Mouse (Mus musculus): ENCODE data around the gene Plk5. TPM values are rescaled to one million over a fixed set of nuclear protein-coding genes. Genes with fewer than 3 reads are reported as not detected.

Plk5 gene
- polyA plus RNA-seq, 1 experiment from 2014 or later, result 0.07 TPM

DNA sequence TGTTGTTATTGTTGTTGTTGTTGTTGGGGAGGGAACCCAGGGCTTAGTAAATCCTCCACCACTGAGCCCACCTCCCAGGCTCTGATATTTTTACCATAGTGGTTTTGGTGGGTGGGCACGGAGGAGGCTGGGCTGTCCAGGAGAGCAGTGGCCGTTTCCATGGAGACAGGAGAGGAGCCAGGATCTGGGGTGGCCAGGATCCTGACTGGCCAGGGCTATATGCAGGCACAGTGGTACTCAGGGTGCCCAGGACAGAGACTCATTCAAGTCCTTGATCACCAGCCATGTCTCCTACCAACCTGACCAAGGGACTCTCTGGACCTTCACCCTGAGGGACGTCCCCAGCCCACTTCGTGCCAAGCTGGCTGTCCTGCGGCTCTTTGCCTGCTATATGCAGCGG is 7.5 kb downstream of the Plk5 start:
- H3K27ac ChIP-seq (ENCODE audit: low read length), result no peak overlapping the region
- H3K4me1 ChIP-seq (ENCODE audit: control insufficient read depth, insufficient read depth, low read length), result no peaks in the 10 kb centered on the region
- ATAC-seq (replicated peaks; ENCODE audit: extremely low read depth, insufficient read depth, low FRiP score), result no peak
- no peak overlapping the region for H3K4me3 ChIP-seq (ENCODE audit: low read length)
- no peak overlapping the region for H3K9ac ChIP-seq (ENCODE audit: low read length)
- H3K27me3 ChIP-seq (ENCODE audit: control insufficient read depth, insufficient read depth, low read length), result peaks cover 50% of the 10 kb centered on the region
- H3K9me3 ChIP-seq (replicated peaks; ENCODE audit: control insufficient read depth, low read length), result peaks cover 2% of the 10 kb centered on the region; the same call in 1 of the 2 replicates
- H3K36me3 ChIP-seq (ENCODE audit: control insufficient read depth, insufficient read depth), result no peaks in the 10 kb centered on the region
- 37% methylated on average over 6 of the region's 6 CpGs for WGBS
- H3K4me2 ChIP-seq (ENCODE audit: low read depth, low read length), result no peak overlapping the region

DNA sequence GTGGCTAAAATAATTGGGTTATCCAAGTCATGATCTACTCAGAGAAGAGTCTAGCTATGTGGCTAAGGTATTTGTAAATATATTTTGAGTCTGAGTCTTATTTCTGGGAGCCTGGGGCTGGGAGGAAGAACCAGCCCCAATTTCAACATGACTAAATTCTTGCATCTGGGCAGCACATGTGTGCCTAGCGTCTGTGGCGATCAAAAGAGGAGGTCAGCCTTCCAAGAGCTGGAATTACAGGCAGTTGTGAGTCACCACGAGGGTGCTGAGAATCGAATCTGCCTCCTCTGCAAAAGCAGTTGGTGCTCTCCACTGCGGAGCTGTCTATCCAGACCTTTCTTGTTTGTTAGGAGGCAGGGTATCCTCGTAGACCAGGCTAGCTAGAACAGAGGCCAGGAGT is 9.5 kb downstream of the Plk5 start:
- peaks cover 32% of the 10 kb centered on the region for H3K27me3 ChIP-seq (ENCODE audit: control insufficient read depth, insufficient read depth, low read length)
- H3K4me2 ChIP-seq (ENCODE audit: low read depth, low read length), result no peak overlapping the region
- no peak for ATAC-seq (replicated peaks; ENCODE audit: extremely low read depth, insufficient read depth, low FRiP score)
- 64% methylated on average over 6 of the region's 6 CpGs for WGBS
- H3K36me3 ChIP-seq (ENCODE audit: control insufficient read depth, insufficient read depth), result no peaks in the 10 kb centered on the region
- H3K4me3 ChIP-seq (ENCODE audit: low read length), result no peak overlapping the region
- H3K9me3 ChIP-seq (replicated peaks; ENCODE audit: control insufficient read depth, low read length), result peaks cover 2% of the 10 kb centered on the region; the same call in 1 of the 2 replicates
- H3K4me1 ChIP-seq (ENCODE audit: control insufficient read depth, insufficient read depth, low read length), result no peaks in the 10 kb centered on the region
- H3K9ac ChIP-seq (ENCODE audit: low read length), result no peak overlapping the region
- H3K27ac ChIP-seq (ENCODE audit: low read length), result no peak overlapping the region

DNA sequence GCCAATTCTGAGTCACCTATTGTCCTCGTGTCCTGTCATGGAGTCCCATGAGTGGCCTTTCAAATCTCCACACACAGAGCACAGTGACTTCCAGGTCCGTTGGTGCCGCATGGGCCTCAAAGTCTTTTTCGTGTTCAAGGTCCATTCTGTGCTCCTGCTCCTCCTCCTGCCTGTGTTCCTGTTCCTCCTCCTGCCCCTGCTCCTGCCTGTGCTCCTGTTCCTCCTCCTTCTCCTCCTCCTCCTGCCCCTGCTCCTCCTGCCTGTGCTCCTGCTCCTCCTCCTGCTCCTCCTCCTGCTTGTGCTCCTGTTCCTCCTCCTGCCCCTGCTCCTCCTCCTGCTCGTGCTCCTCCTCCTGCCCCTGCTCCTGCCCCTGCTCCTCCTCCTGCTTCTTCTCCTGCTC is 11.7 kb downstream of the Plk5 start:
- H3K36me3 ChIP-seq (ENCODE audit: control insufficient read depth, insufficient read depth), result no peaks in the 10 kb centered on the region
- peaks cover 26% of the 10 kb centered on the region for H3K27me3 ChIP-seq (ENCODE audit: control insufficient read depth, insufficient read depth, low read length)
- no peak overlapping the region for H3K27ac ChIP-seq (ENCODE audit: low read length)
- 53% methylated on average over 5 of the region's 5 CpGs for WGBS
- no peaks in the 10 kb centered on the region for H3K4me1 ChIP-seq (ENCODE audit: control insufficient read depth, insufficient read depth, low read length)
- no peak overlapping the region for H3K4me3 ChIP-seq (ENCODE audit: low read length)
- no peak for ATAC-seq (replicated peaks; ENCODE audit: extremely low read depth, insufficient read depth, low FRiP score)
- peaks cover 2% of the 10 kb centered on the region; the same call in 1 of the 2 replicates for H3K9me3 ChIP-seq (replicated peaks; ENCODE audit: control insufficient read depth, low read length)
- H3K4me2 ChIP-seq (ENCODE audit: low read depth, low read length), result no peak overlapping the region
- no peak overlapping the region for H3K9ac ChIP-seq (ENCODE audit: low read length)

DNA sequence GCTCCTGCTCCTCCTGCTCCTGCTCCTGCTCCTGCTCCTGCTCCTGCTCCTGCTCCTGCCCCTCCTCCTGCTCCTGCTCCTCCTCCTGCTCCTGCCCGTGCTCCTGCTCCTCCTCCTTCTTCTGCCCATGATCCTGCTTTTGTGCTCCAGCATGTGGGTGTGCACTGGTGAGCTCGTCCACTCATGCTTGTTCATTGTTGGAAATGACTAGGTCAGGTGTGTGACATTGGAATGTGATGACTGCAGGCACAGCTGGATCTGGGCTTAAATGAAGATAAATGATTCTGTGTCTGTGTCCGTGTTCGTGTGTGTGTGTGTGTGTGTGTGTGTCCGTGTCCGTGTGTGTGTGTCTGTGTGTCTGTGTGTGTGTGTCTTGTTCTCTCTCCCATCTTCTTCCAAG is 12.1 kb downstream of the Plk5 start:
- Histone ChIP-seq H3K27ac (ENCODE audit: low read length) (no peak overlapping the region), H3K9me3 (replicated peaks; ENCODE audit: control insufficient read depth, low read length) (peaks cover 2% of the 10 kb centered on the region; the same call in 1 of the 2 replicates), H3K4me1 (ENCODE audit: control insufficient read depth, insufficient read depth, low read length) (no peaks in the 10 kb centered on the region), H3K36me3 (ENCODE audit: control insufficient read depth, insufficient read depth) (no peaks in the 10 kb centered on the region), H3K4me2 (ENCODE audit: low read depth, low read length) (no peak overlapping the region), H3K27me3 (ENCODE audit: control insufficient read depth, insufficient read depth, low read length) (peaks cover 25% of the 10 kb centered on the region), H3K4me3 (ENCODE audit: low read length) (no peak overlapping the region), H3K9ac (ENCODE audit: low read length) (no peak overlapping the region)
- no peak for ATAC-seq (replicated peaks; ENCODE audit: extremely low read depth, insufficient read depth, low FRiP score)
- WGBS, result 78% methylated on average over 6 of the region's 6 CpGs

DNA sequence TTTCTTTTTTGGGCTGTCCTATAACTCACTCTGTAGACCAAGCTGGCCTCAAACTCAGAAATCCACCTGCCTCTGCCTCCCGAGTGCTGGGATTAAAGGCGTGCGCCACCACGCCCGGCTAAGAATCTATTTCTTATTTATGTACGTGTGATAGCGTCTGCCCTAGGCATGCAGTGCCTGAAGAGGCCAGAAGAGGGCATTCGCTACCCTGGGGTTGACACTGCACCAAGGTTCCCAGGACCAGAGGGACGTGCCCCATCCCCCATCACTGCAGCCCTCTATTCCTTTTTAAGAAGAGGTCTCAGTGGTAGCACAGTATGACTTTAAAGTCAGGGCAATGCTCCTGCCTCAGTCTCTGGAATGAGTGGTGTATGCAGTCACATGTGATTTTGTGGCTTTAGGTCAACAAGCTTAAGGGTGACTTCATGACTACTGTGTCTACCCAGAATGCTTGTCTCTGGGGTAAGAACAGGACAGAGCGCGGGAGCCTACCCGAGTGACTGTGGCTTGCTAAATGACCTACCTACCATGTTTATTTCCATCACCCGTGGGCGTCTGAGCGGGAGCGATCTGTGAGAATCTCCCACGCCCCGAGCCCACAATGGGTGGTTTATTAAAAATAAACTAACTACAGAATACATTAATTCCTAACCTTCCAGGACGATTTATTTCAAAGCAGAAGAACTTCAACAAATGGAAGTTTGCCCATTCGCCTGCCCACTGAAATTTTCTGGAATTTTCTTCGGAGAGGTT is 13.9 kb downstream of the Plk5 start:
- Histone ChIP-seq H3K27ac (ENCODE audit: low read length) (no peak overlapping the region), H3K9me3 (replicated peaks; ENCODE audit: control insufficient read depth, low read length) (peaks cover 5% of the 10 kb centered on the region)
- 76% methylated on average over 21 of the region's 21 CpGs for WGBS

DNA sequence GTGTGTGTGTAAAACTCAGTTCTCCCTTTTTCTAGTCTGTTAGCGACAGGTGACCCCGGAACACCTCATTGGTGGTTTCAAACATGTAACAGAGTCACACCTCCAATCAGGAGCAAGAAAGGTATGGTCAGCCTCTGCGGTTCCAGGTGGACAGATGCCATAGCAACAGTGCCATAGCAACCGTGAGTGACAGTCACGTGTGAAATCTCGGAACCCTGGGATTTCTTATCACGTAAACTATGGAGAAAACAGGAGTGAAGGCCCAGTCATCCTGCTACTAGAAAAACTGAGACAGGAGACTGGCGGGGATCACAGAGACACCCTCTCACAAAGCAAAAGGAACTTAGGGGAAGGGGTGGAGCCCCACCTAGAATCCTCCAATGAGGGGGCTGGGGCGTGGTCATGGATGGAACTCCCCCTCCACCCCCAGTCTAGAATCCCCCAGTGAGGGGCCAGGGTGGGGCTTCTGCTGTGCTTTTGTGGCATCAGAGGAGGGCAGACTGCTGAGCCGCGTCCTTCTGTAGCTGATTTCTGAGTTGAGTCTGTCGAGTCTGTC is 15.2 kb downstream of the Plk5 start:
- Histone ChIP-seq H3K9ac (ENCODE audit: low read length) (no peak overlapping the region), H3K4me3 (ENCODE audit: low read length) (peak overlapping the region; percentile 30), H3K36me3 (ENCODE audit: control insufficient read depth, insufficient read depth) (no peaks in the 10 kb centered on the region), H3K4me2 (ENCODE audit: low read depth, low read length) (peak overlapping the region; percentile 30; the same call in 1 of the 2 replicates), H3K9me3 (replicated peaks; ENCODE audit: control insufficient read depth, low read length) (peaks cover 5% of the 10 kb centered on the region), H3K27me3 (ENCODE audit: control insufficient read depth, insufficient read depth, low read length) (0 out of 2 replicates have a peak, but pooled peaks cover 7% of the 10 kb centered on the region), H3K4me1 (ENCODE audit: control insufficient read depth, insufficient read depth, low read length) (no peaks in the 10 kb centered on the region), H3K27ac (ENCODE audit: low read length) (no peak overlapping the region)
- peak; percentile 67 for ATAC-seq (replicated peaks; ENCODE audit: extremely low read depth, insufficient read depth, low FRiP score)
- 7% methylated on average over 12 of the region's 12 CpGs for WGBS

More for the DNA sequence above, 13.9 kb downstream of the Plk5 start:
- no peak overlapping the region for H3K9ac ChIP-seq (ENCODE audit: low read length)
- H3K4me3 ChIP-seq (ENCODE audit: low read length), result no peak overlapping the region
- H3K27me3 ChIP-seq (ENCODE audit: control insufficient read depth, insufficient read depth, low read length), result peaks cover 12% of the 10 kb centered on the region; the same call in 1 of the 2 replicates
- H3K4me1 ChIP-seq (ENCODE audit: control insufficient read depth, insufficient read depth, low read length), result no peaks in the 10 kb centered on the region
- H3K4me2 ChIP-seq (ENCODE audit: low read depth, low read length), result no peak overlapping the region
- no peaks in the 10 kb centered on the region for H3K36me3 ChIP-seq (ENCODE audit: control insufficient read depth, insufficient read depth)
- ATAC-seq (replicated peaks; ENCODE audit: extremely low read depth, insufficient read depth, low FRiP score), result no peak

DNA sequence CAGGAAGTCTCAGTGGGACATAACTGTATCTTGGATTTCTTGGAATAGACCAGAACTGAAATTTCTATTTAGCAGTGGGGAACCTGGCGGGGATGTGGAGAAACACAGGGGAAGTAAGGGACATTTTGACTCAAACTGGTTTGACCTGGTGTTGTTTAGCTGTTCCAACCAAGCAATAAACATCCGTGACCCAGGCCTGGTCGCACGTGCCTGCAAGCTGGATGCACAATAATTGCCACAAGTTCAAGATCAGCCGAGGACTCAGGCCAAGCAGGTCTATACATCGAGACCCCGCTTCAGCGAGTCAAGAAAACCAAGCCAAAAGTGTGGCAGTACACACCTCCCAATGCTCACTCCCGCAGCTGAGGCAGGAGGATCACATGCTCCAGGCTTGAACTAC is 15.7 kb downstream of the Plk5 start:
- H3K4me3 ChIP-seq (ENCODE audit: low read length), result no peak overlapping the region
- no peak overlapping the region for H3K4me2 ChIP-seq (ENCODE audit: low read depth, low read length)
- ATAC-seq (replicated peaks; ENCODE audit: extremely low read depth, insufficient read depth, low FRiP score), result no peak; the same call in 1 of the 2 replicates
- no peak overlapping the region for H3K9ac ChIP-seq (ENCODE audit: low read length)
- H3K27ac ChIP-seq (ENCODE audit: low read length), result no peak overlapping the region
- 0 out of 2 replicates have a peak, but pooled peaks cover 5% of the 10 kb centered on the region for H3K27me3 ChIP-seq (ENCODE audit: control insufficient read depth, insufficient read depth, low read length)
- no peaks in the 10 kb centered on the region for H3K36me3 ChIP-seq (ENCODE audit: control insufficient read depth, insufficient read depth)
- no peaks in the 10 kb centered on the region for H3K4me1 ChIP-seq (ENCODE audit: control insufficient read depth, insufficient read depth, low read length)
- peaks cover 5% of the 10 kb centered on the region for H3K9me3 ChIP-seq (replicated peaks; ENCODE audit: control insufficient read depth, low read length)
- 53% methylated on average over 9 of the region's 9 CpGs for WGBS

DNA sequence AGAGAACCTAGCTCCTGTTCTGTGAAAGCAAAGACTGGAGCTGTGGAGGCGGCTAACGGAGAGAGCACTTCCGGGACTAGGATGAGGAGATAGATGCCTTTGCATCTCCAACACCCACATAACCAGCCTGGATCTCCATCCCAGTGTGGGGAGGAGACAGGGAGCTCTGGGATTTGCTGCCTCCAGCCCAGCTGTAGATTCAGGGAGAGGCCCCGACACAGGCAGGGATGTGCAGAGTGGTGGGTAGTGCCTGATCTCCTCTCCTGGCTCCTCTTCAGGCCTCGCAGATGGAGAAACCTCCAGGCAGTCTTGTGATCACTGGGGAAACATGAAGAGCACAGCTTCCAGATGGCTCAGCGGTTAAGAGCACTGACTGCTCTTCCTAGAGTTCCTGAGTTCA is 16.4 kb downstream of the Plk5 start:
- Histone ChIP-seq H3K9ac (ENCODE audit: low read length) (no peak overlapping the region), H3K4me1 (ENCODE audit: control insufficient read depth, insufficient read depth, low read length) (no peaks in the 10 kb centered on the region), H3K9me3 (replicated peaks; ENCODE audit: control insufficient read depth, low read length) (peaks cover 5% of the 10 kb centered on the region), H3K4me3 (ENCODE audit: low read length) (no peak overlapping the region), H3K4me2 (ENCODE audit: low read depth, low read length) (no peak overlapping the region), H3K27ac (ENCODE audit: low read length) (no peak overlapping the region), H3K27me3 (ENCODE audit: control insufficient read depth, insufficient read depth, low read length) (0 out of 2 replicates have a peak, but pooled peaks cover 3% of the 10 kb centered on the region), H3K36me3 (ENCODE audit: control insufficient read depth, insufficient read depth) (no peaks in the 10 kb centered on the region)
- WGBS, result 82% methylated on average over 6 of the region's 6 CpGs
- no peak for ATAC-seq (replicated peaks; ENCODE audit: extremely low read depth, insufficient read depth, low FRiP score)

DNA sequence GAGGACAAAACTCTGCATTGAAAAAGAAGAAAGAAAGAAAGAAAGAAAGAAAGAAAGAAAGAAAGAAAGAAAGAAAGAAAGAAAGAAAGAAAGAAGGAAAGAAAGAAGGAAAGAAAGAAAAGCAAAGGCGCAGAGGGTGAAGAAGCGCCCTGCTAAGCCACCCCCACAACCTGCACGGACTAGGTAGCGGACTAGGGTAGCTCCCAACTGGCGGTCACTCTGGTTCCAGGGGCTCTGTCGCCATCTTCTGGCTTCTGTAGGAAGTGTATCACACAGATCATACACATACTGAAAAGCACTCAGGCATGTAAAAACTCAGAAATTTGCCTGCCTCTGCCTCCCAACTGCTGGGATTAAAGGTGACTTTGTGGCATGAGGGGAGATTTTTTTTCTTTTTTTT is 17.8 kb downstream of the Plk5 start:
- no peaks in the 10 kb centered on the region for H3K4me1 ChIP-seq (ENCODE audit: control insufficient read depth, insufficient read depth, low read length)
- H3K9me3 ChIP-seq (replicated peaks; ENCODE audit: control insufficient read depth, low read length), result peaks cover 3% of the 10 kb centered on the region; the same call in 1 of the 2 replicates
- H3K36me3 ChIP-seq (ENCODE audit: control insufficient read depth, insufficient read depth), result no peaks in the 10 kb centered on the region
- H3K9ac ChIP-seq (ENCODE audit: low read length), result no peak overlapping the region
- no peak overlapping the region for H3K4me3 ChIP-seq (ENCODE audit: low read length)
- H3K27ac ChIP-seq (ENCODE audit: low read length), result no peak overlapping the region
- WGBS, result 21% methylated on average over 6 of the region's 6 CpGs
- H3K27me3 ChIP-seq (ENCODE audit: control insufficient read depth, insufficient read depth, low read length), result no peaks in the 10 kb centered on the region
- no peak for ATAC-seq (replicated peaks; ENCODE audit: extremely low read depth, insufficient read depth, low FRiP score)
- no peak overlapping the region for H3K4me2 ChIP-seq (ENCODE audit: low read depth, low read length)

All from heart, embryonic 16.5 days (tissue).